Mouse (Mus musculus) layer of hippocampus, adult 11-12 months (tissue): ENCODE data around the gene BC035044.
"Not testable (repeated sequence)": the region's sequence is repeated elsewhere in the genome, so short reads cannot be mapped to it uniquely, and the experiment has no call there.

Source experiments
- DNase-seq: peaks from one replicate; pipeline ENCODE4 v3.0.0; 2022; ENCODE audit warnings: low spot score

The BC035044 gene

DNA sequence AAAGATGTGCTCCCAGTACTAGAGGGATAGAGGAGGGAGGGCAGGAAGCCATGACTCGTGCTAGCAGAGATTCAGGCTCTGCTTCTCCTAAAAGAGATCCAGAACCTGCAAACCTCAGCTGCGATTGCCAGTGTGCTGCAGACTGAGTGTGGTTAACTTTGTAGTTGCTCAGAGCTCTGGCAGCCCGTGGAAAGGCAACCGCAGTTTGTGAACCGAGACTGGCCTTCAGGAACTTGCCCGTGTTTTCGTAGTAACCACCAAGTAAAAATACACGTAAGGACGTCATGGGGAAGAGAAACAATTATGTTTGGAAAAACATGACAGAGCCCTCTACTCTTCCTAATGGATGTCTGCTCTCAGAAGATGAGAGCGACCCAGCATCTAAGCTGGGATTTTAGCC, 57.9 kb downstream of the BC035044 start:
- no peak for DNase-seq

DNA sequence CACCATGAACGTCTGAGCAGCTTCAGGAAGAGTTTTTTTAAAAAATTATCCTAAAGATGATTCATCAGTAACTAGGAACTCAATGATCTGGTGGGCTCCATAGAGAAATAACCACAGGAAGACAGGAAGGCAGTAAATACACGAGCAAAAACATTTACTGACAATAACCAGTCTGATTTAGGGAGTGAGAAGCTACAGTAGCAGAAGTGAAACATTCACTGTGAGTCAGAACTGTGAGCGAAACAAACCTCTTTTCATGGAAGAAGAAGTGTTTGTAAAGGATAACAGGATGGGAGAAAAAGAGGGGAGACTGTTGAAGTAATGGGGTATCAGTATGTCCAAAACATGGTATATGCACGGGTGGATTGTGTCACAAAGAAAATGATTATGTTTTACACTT, 61.1 kb downstream of the BC035044 start:
- DNase-seq, result no peak

DNA sequence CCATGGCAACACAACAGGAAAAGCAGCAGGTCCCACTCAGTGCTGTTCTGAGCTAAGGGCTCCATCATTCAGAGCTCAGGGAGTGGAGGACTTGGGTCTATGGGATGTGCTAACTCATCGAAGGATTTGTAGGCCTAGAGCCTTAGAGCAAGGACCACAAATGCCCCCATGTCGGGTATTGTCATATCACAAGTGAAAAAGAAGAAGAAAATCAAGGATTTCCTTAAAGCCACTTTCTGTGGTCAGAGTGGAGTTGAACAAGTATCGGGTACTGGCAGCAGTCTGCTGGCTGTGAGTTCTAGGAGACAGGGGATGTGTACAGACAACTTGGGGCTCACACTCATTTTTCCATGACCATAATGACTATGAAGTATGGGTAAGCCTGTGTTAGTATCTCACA, 64.1 kb downstream of the BC035044 start:
- no peak for DNase-seq

DNA sequence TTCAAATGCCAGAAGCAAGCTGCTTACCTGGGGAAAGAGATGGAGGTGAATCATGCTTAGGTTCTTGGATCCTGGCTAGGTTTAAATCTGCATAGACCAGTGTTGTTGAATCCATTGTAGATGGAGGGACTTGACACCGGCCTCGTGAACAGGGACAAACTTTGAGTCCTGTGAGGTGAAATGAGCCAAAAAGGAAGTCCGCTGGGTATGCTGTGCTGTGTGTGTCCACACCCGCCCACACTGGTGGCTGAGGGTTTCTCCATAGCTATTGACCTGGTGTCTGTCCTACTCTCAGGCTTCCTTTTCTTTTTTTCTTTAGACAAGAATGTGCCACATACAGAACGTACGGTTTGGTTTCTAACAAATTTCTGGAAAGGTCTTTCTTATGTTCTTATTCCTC, 64.8 kb downstream of the BC035044 start, which contains the start of the genes Gm44511 and Klrb1b:
Gene Gm44511, minus strand, starts transcription at position 184 of the 400 bp plus-strand sequence.
Gene Klrb1b, minus strand, starts transcription at position 200 of the 400 bp plus-strand sequence.
- DNase-seq, result no peak

DNA sequence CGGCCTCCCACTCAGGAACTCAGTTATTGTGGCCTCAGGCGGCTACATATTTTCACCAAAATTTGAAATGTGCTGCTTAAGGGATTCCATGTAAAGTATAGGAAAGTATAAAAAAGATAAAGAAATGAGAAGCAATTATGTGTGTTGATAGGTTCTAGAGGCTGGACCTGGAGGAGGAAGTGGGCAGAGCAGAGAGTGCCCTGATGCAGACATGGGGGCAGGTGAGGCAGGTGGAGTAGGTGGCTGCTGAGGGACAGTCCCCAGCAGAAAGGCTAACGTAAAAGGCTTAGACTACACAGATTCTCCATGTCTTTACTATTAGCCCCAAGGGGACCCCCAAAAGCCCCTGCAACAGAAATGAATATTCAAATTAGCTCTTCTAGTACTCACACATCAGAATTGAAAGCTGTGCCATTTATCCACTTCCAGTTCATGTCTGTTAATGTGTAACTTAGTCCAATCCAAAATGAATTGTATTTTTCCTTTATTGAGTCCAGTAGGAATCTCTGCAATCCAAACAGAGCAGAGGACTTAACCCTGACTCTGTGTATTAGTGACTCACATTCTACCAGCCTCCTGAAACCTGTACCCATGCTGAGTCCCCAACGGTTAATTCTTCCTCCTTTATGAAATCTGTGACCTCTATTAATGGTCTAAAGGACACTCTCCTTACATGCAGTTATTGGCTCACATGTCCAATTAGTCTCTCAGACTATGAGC, 72.7 kb downstream of the BC035044 start:
- no peak for DNase-seq

DNA sequence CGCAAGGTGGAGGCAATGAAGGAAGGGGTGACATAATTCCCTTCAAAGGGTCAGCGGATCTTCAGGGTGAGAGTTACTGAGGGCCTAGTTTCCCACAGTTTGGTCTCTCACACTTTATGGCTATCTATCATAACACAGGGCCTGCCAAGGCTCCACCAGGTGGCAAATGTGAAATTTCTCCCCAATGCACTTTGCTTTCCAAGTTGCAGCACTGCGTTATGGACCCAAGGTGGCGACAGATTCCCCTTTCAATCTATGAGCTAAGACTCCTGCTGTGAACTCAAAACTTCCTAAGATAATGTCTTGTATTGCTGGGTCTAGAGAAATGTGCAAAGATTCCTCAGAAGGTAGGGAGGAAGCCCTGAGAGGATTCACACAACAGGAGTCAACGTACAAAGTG, 82.4 kb downstream of the BC035044 start:
- DNase-seq, result no peak

DNA sequence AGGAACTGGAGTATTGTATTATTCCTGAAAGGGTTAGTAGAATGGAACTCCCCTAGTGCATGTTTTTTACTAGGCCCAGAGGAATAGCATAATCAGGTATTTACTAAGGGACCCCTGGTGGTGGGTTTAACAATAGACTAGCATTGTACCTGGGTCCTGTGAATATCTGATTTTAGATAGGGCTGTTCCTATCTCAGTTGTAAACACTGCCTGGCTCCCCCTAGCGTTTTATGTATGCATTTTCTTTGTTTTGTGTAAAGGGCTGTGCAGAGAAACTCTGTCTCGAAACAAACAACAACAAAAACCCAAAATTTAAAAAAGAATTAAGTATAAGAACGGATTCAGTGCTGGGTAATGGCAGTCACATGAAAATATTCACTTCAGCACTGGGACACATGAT, 83.9 kb downstream of the BC035044 start:
- DNase-seq, result no peak

DNA sequence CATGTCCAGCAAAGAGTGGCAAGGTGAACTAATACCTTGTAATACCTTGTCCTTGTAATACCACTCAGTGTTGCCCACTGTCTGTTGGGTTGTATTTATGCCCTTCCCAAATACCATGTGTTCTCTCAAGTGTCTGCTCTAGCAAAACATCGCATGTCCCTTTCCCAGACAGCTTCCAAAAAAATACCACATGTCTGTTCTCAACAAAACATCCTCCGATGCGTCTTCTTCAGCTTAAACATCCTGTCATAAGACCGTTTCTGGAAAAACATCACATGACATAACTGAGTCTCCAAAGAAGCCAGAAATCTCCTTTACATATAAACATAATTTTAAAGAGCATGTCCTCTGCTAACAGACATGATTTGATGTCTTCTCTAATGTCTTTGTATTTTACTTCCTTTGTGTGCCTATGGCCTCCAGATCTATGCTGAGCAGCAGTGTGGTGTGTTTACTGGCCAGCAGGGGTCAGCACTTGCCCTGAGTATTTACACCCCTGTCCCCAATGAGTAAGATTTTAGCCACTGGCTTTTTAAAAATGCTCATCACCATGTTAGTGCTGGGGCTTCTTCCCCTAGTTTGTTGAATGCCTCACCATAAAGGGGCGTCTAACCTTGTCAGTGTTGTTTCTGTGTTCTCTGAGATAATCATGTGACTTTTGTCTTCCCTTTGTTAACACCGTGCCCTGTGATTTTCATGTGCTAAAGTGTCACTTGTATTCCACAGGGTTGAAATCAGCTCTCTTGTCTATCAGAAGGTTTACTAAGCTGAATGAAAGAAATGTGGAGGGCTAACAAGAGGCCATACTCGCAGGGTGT, 85.9 kb downstream of the BC035044 start:
- DNase-seq, result peak; percentile 57

DNA sequence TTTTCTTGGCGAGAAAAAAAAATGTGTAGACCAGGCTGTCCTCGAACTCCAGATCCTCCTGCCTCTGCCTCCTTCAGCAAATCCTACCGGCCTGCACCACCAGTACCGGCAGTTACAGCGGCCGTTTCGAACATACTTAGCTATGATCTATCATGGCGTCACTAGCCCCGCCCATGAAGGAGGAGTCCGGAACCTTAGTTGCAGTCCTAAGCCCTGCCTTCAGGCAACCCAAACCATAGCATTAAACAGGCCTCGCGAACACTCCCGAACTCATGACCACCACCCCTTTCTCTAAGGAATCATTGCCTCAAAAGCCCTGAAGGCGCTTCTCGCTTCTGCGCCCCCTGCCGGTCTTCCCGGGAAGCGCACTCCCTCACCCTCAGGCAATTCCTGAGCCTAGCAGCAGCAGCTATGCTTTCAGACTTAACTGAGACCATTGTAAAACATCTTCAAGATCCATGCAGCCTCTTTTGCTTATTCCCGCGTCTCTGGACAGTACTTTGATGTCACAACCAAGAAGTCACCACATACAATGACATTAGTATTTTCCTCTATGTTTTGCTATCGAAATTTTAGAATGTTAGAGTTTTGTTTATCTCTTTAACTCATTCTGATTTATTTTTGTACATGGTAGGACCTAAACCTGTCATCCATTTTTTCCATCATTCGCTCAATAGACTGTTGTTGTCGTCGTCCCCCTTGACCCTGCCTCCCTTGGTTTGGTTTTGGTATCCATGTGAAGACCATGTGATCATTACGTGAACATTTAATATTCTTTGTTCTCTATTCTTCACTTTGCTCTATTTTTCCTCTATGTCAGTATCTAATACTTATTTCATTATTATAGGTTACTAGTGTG, 87.7 kb downstream of the BC035044 start:
- DNase-seq, result peak; percentile 97

DNA sequence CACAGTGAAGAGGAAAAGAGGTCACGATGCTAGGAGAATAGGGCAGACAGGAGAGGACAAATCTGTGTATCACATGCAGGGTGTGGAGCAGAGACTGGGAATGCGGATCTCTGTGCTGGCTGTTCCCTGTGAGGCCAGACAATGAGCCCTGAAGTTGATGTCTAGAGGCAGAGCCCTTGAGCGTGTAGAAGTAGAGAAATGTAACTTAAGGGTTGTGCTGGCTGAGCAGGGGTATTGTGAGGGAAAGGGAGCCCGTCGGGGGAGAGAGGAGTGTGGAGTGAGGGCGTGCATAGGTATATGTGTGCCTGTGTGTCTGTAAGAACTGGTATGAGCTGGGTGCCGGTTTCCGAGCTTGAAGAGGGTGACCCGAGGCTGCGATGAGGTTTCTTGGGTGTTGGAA, 88.4 kb downstream of the BC035044 start:
- no peak for DNase-seq

DNA sequence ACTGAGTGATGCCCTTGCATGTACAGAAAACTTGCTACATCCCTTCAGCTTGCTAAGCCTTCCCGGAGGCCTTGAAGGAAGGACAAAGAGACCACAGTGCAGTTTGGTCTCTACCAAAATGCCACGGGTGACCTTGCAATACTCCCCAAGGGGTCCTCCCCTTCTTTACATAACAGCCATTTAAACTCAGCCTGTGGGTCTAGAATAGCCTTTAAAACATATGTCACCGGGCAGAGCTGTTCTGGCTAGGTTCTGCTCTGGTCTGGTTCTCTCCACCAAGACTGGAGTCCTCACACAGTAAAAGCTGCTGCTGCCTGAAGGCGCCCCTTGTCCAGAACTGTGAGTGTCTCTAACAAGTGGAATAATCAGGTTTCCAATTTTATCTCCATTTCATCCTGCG, 90.2 kb downstream of the BC035044 start:
- DNase-seq, result not testable (repeated sequence)

DNA sequence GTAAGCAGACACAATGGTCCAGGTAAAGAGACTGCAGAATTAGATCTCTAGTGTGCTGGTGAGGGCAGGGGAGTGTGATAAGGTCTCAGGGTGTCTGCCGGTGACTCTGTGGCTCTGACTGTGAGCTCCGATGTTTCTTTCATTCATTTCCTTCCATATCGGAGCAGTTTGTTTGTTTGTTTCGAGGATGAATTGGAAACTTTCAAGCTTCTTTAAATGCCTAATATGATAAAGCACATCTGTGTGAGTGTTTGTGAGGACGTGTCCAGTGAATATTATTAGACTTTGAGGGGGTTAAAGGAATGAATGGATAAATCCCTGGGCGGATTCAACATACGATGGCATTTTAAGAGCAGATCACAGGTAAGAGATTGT, 91.0 kb downstream of the BC035044 start:
- no peak for DNase-seq

DNA sequence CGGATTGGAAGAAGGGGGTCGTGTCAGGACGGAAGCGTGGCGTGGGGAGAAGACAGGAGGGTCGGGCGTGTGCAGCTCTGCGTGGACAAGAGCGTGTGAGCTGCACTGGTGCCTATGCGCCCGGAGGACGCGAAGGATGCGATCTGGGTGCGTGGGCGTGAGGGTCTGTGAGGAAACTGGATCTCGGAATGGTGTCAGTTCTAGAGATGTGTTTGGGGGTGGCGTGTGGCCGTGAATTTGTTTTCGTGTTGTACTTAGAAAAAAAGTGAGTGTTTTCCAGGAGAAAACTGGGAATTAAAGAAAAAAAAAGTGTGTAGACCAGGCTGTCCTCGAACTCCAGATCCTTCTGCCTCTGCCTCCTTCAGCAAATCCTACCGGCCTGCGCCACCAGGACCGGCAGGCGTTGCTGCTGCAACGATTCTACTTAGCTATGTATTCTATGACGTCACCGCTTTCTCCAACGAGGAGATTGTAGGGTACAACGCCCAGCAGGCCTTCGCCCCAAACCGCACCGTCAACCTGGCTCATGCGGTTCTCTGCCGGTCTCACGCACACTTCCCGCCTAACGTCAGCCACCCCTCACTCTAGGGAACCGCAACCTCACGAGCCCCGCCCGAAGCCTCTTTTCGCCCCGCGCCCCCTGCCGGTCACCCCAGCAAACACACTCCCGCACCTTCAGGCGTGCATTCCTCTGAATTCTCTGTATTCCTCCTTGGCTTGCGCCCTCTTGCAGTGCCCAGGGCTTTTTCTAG, 91.6 kb downstream of the BC035044 start:
- DNase-seq, result peak; percentile 91
